Mouse (Mus musculus): ENCODE results near the gene Pafah2. TPM values are rescaled to one million over a fixed set of nuclear protein-coding genes. Genes with fewer than 3 reads are reported as not detected.
A peak's percentile ranks its signal among the peaks of the same experiment; 100 is the strongest.

The Pafah2 gene
- polyA plus RNA-seq, 1 experiment from 2014 or later = 9.0 TPM

DNA sequence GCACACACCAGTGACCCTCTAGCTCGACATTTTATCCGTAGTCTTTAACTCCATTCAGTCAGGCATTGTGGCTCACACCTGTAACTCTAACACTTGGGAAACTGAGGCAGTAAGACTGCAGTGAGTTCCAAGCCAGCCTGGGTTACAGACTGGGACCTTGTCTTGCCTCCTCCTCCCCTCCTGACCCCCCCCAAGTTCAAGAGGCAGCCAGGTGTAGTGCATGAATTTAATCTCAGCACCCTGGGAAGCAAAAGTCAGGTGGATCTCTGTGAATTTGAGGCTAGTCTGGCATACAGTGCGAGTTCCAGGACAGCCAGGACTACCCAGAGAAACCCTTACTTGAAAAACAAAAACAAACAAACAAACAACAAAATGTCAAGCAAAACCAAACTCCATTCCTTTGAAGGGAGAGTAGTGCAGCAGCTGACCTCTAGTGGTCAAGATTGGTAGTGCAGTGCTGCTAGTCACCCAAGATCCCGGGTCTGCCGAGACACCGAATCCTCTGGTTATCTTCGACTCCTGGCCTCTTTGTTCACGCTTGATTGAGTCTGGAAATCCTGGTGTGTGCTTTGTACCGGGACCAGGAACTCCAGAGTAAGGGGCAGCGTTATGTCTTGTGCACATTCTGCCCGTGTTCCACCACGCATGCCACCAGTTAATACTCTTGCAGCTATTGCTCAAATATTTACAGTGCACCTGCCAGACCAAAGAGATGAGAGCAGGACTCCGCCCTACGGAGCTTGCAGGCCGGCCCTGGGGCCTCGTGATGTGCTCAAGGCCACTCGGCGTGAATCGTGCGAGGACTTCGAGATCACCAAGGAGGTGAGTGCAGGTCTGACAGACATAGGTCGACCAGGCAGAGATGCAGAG is 39.3 kb upstream of the Pafah2 start:
- Histone ChIP-seq H3K27ac (replicated peaks) (peak overlapping the region; percentile 79), H3K4me1 (peaks cover 64% of the 10 kb centered on the region), H3K27me3 (replicated peaks) (peaks cover 15% of the 10 kb centered on the region), H3K4me3 (0 out of 2 replicates have a peak overlapping the region, but pooled peaks have one; percentile 17), H3K36me3 (no peaks in the 10 kb centered on the region), H3K9ac (peak overlapping the region; percentile 58; the same call in 1 of the 2 replicates), H3K9me3 (no peaks in the 10 kb centered on the region), H3K4me2 (peak overlapping the region; percentile 51)
- 20% methylated on average over 22 of the region's 22 CpGs for WGBS
- no peak for ATAC-seq (ENCODE audit: extremely low read depth, insufficient number of reproducible peaks, low FRiP score, low TSS enrichment)

DNA sequence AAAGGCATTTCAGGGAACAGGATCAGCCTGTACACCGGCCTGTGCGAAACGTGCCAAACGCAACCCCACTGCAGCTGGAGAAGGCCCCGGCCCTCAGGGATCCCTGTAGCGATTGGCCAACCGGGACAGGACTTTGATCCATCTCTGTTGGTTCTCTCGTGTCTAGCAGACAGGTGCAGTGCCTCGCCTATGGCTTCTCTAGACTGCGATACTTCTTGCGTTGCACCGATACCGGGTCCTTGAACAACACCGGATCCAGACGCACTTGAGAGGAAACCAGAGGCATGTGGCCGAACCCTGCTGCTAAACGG is 38.7 kb upstream of the Pafah2 start:
- no peaks in the 10 kb centered on the region for H3K36me3 ChIP-seq
- H3K27ac ChIP-seq (replicated peaks) = no peak overlapping the region
- H3K9me3 ChIP-seq = no peaks in the 10 kb centered on the region
- H3K4me2 ChIP-seq = peak overlapping the region; percentile 51
- peaks cover 63% of the 10 kb centered on the region for H3K4me1 ChIP-seq
- WGBS = 45% methylated on average over 17 of the region's 17 CpGs
- no peak for ATAC-seq (ENCODE audit: extremely low read depth, insufficient number of reproducible peaks, low FRiP score, low TSS enrichment)
- no peak overlapping the region for H3K4me3 ChIP-seq
- no peak overlapping the region; the same call in 1 of the 2 replicates for H3K9ac ChIP-seq
- peaks cover 15% of the 10 kb centered on the region for H3K27me3 ChIP-seq (replicated peaks)

DNA sequence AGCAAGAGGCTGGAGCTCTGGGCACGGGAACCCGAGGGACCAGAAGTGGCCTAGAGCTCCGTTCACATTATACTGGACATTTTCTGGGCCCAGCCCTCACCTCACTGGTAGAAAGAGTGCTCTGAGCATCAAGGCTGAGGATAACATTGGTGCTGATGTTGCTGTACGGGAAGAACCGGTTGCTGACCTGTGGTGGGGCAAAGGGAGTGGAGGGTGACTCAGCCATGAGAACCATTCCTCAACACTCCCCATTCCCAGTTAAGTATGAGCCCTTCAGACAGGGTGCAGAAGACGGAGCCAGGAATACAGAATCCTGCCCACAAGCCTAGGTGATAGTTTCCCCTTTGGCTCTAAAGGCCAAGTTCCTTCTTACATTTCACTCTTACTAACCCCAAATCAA is 36.5 kb upstream of the Pafah2 start:
- H3K36me3 ChIP-seq = no peaks in the 10 kb centered on the region
- H3K4me2 ChIP-seq = no peak overlapping the region
- no peaks in the 10 kb centered on the region for H3K9me3 ChIP-seq
- ATAC-seq (ENCODE audit: extremely low read depth, insufficient number of reproducible peaks, low FRiP score, low TSS enrichment) = no peak
- H3K4me3 ChIP-seq = no peak overlapping the region
- no peak overlapping the region for H3K27ac ChIP-seq (replicated peaks)
- peaks cover 53% of the 10 kb centered on the region for H3K4me1 ChIP-seq
- H3K9ac ChIP-seq = no peak overlapping the region
- WGBS = 76% methylated on average over 6 of the region's 6 CpGs
- peaks cover 18% of the 10 kb centered on the region for H3K27me3 ChIP-seq (replicated peaks)

- Histone ChIP-seq H3K4me1 (peaks cover 37% of the 10 kb centered on the region), H3K9me3 (no peaks in the 10 kb centered on the region), H3K27ac (replicated peaks) (peak overlapping the region; percentile 43; the same call in 1 of the 2 replicates), H3K4me3 (no peak overlapping the region), H3K27me3 (replicated peaks) (peaks cover 28% of the 10 kb centered on the region), H3K4me2 (no peak overlapping the region), H3K9ac (no peak overlapping the region), H3K36me3 (no peaks in the 10 kb centered on the region)
- 36% methylated on average over 5 of the region's 5 CpGs for WGBS
- ATAC-seq (ENCODE audit: extremely low read depth, insufficient number of reproducible peaks, low FRiP score, low TSS enrichment) = no peak
Measured at GRCm38 (mm10) chr4:134361215-134361614, 34.9 kb upstream of the Pafah2 start.

GRCm38 (mm10) chr4:134362124-134362523 is 34.0 kb upstream of the Pafah2 start:
- no peaks in the 10 kb centered on the region for H3K36me3 ChIP-seq
- H3K4me3 ChIP-seq = no peak overlapping the region
- no peak for ATAC-seq (ENCODE audit: extremely low read depth, insufficient number of reproducible peaks, low FRiP score, low TSS enrichment)
- peak overlapping the region; percentile 42 for H3K4me2 ChIP-seq
- peak overlapping the region; percentile 50; the same call in 1 of the 2 replicates for H3K9ac ChIP-seq
- H3K27me3 ChIP-seq (replicated peaks) = peaks cover 31% of the 10 kb centered on the region
- no peaks in the 10 kb centered on the region for H3K9me3 ChIP-seq
- peaks cover 29% of the 10 kb centered on the region for H3K4me1 ChIP-seq
- WGBS = 46% methylated on average over 9 of the region's 9 CpGs
- peak overlapping the region; percentile 9; the same call in 1 of the 2 replicates for H3K27ac ChIP-seq (replicated peaks)

GRCm38 (mm10) chr4:134362586-134362985 is 33.5 kb upstream of the Pafah2 start:
- H3K4me3 ChIP-seq = no peak overlapping the region

GRCm38 (mm10) chr4:134365280-134365679 is 30.8 kb upstream of the Pafah2 start:
- Histone ChIP-seq H3K27ac (replicated peaks) (no peak overlapping the region), H3K4me1 (peaks cover 32% of the 10 kb centered on the region), H3K9me3 (no peaks in the 10 kb centered on the region), H3K4me2 (no peak overlapping the region), H3K4me3 (no peak overlapping the region), H3K27me3 (replicated peaks) (peaks cover 41% of the 10 kb centered on the region), H3K36me3 (no peaks in the 10 kb centered on the region), H3K9ac (no peak overlapping the region)
- 43% methylated on average over 5 of the region's 5 CpGs for WGBS
- ATAC-seq (ENCODE audit: extremely low read depth, insufficient number of reproducible peaks, low FRiP score, low TSS enrichment) = no peak

More at GRCm38 (mm10) chr4:134362586-134362985, 33.5 kb upstream of the Pafah2 start:
- Histone ChIP-seq H3K9ac (peak overlapping the region; percentile 50; the same call in 1 of the 2 replicates), H3K4me1 (peaks cover 25% of the 10 kb centered on the region), H3K27ac (replicated peaks) (peak overlapping the region; percentile 9; the same call in 1 of the 2 replicates), H3K9me3 (no peaks in the 10 kb centered on the region), H3K36me3 (no peaks in the 10 kb centered on the region), H3K27me3 (replicated peaks) (peaks cover 26% of the 10 kb centered on the region), H3K4me2 (peak overlapping the region; percentile 42)
- WGBS = 19% methylated on average over 9 of the region's 9 CpGs
- ATAC-seq (ENCODE audit: extremely low read depth, insufficient number of reproducible peaks, low FRiP score, low TSS enrichment) = no peak

DNA sequence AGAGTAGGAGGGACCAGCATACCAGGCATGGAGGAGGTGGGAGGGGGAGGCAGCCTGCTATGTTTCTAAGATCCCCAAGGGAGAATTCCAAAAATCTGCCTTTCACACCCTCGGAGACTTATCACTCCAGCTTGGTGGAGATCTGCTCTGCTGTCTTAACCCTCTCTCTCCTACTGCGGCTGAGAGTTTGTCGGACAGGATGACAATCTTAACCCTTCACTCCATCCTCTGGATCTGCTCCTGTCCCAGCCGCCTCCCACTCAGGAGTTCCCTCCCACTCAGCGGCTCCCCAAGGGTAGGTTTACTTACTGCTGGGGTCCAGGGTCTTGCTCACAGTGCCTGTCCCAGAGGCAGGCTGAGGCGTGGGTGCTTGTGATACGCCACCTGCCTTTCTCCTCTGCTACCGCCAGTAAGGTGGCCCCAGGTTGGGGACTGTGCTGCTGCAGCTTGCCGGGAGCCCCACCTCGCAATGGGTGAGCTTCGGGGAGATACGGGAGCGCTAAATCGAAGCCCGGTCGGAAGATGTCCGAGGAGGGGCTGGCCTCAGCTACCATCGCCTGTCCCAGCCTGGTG is 25.4 kb upstream of the Pafah2 start:
- H3K9me3 ChIP-seq = no peaks in the 10 kb centered on the region
- WGBS = under 1% methylated on average over 18 of the region's 18 CpGs
- ATAC-seq (ENCODE audit: extremely low read depth, insufficient number of reproducible peaks, low FRiP score, low TSS enrichment) = no peak

DNA sequence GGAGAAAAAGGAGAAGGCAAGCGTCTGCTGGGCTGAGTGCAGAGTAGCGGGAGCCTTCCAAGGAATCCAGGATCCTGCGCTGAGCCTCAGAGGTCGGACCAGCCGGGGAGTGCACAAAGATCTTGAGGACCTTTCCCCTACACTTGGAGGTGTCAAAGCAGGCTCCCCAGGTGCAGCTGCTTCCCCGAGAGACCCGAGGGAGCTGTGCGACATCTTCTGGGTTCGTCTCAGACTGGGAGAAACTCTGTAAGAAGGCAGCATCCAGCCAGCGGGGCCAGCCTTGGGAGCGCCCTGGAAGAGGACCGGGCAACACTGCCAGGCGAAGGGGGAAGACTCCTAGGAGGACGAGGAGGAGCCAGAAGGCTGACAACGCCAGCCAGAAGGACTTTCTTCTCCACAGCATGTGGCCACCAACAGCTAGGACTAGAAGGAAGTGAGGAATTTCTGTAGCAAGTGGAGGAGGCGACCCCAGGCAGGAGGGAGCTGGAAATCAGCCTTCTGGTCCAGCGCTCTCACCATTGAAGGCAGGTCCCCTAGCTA is 24.7 kb upstream of the Pafah2 start:
- H3K27me3 ChIP-seq (replicated peaks) = peaks cover 51% of the 10 kb centered on the region
- no peaks in the 10 kb centered on the region for H3K36me3 ChIP-seq
- WGBS = under 1% methylated on average over 17 of the region's 17 CpGs
- no peak overlapping the region for H3K27ac ChIP-seq (replicated peaks)
- peaks cover 30% of the 10 kb centered on the region for H3K4me1 ChIP-seq
- H3K4me3 ChIP-seq = peak overlapping the region; percentile 60
- H3K9me3 ChIP-seq = no peaks in the 10 kb centered on the region
- no peak for ATAC-seq (ENCODE audit: extremely low read depth, insufficient number of reproducible peaks, low FRiP score, low TSS enrichment)
- H3K9ac ChIP-seq = peak overlapping the region; percentile 76
- peak overlapping the region; percentile 90 for H3K4me2 ChIP-seq

More for the DNA sequence above, 25.4 kb upstream of the Pafah2 start:
- Histone ChIP-seq H3K4me3 (peak overlapping the region; percentile 60), H3K36me3 (no peaks in the 10 kb centered on the region), H3K4me1 (peaks cover 30% of the 10 kb centered on the region), H3K4me2 (peak overlapping the region; percentile 90), H3K9ac (peak overlapping the region; percentile 76), H3K27me3 (replicated peaks) (peaks cover 57% of the 10 kb centered on the region), H3K27ac (replicated peaks) (no peak overlapping the region)

GRCm38 (mm10) chr4:134372294-134372747 is 23.8 kb upstream of the Pafah2 start:
- Histone ChIP-seq H3K9ac (peak overlapping the region; percentile 76), H3K36me3 (no peaks in the 10 kb centered on the region), H3K27me3 (replicated peaks) (peaks cover 49% of the 10 kb centered on the region), H3K9me3 (no peaks in the 10 kb centered on the region), H3K4me2 (peak overlapping the region; percentile 90), H3K4me1 (peaks cover 30% of the 10 kb centered on the region), H3K27ac (replicated peaks) (no peak overlapping the region; the same call in 1 of the 2 replicates), H3K4me3 (peak overlapping the region; percentile 60)
- no peak; the same call in 1 of the 2 replicates for ATAC-seq (ENCODE audit: extremely low read depth, insufficient number of reproducible peaks, low FRiP score, low TSS enrichment)
- 2% methylated on average over 16 of the region's 16 CpGs for WGBS

DNA sequence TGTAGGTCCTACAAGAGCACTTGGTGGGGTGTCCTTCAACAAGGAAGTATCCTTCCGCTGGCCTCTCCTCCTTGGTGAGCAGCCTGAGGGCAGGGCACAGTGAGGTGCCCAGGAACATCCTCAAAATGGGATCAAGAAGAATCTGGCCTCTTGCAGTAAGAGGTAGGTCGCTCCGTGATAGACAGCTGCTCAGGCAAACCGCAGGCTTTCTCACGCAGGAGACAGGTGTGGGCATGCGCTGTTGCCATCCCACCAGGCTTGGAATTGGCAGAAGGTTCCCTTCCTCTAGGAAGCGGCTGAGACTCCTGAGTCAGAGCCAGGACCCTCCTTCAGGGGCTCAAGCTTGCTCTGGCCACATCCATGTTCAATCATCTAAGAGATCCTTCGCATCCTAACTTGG is 22.8 kb upstream of the Pafah2 start:
- no peak overlapping the region for H3K27ac ChIP-seq (replicated peaks)
- no peaks in the 10 kb centered on the region for H3K36me3 ChIP-seq
- WGBS = 78% methylated on average over 8 of the region's 8 CpGs
- no peak overlapping the region for H3K4me2 ChIP-seq
- ATAC-seq (ENCODE audit: extremely low read depth, insufficient number of reproducible peaks, low FRiP score, low TSS enrichment) = no peak
- H3K4me3 ChIP-seq = no peak overlapping the region
- no peak overlapping the region for H3K9ac ChIP-seq
- H3K9me3 ChIP-seq = no peaks in the 10 kb centered on the region
- H3K4me1 ChIP-seq = peaks cover 34% of the 10 kb centered on the region
- H3K27me3 ChIP-seq (replicated peaks) = peaks cover 46% of the 10 kb centered on the region

All from heart, embryonic 13.5 days (tissue).